Mouse (Mus musculus) left cerebral cortex, adult 8-10 months (tissue): ENCODE measurements around the gene Dusp8. TPM values are rescaled to one million over a fixed set of nuclear protein-coding genes. Genes with fewer than 3 reads are reported as not detected.

Source experiments
- DNase-seq, 2 experiments: peaks; one replicate each; pipeline ENCODE4 v3.0.0; 2022; ENCODE audit warnings: low spot score in 2 of 2
- total RNA-seq, 4 experiments: library from RNA; stranded (reverse); gene quantifications; 2 replicates each; pipeline ENCODE4 v1.2.4; 2022

Dusp8 gene
- total RNA-seq, 4 experiments from 2014 or later, result 127 to 151 (median 133) TPM

DNA sequence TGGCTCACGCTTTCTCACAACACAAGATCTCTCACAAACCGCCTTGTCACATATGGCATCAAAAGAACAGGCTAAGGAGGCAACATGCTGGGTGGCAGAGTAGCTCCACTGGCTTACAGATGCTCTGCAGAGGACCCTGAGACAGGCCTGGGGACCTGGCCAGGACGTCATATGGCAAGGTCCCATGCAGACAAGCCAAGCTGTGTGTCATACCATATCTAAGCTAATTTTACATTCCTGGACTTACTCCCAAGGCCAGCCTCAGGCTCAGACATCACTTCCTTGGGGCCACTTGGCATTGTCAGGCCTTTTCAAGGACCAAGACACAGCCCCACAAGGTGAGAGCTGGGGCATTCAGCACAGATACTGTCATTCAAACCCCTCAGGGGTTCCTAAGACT, 40.2 kb downstream of the Dusp8 start:
- DNase-seq, result no peak

- DNase-seq, result no peak
Measured at GRCm38 (mm10) chr7:142050536-142050935, 45.1 kb downstream of the Dusp8 start.

GRCm38 (mm10) chr7:142045932-142046331, 49.7 kb downstream of the Dusp8 start:
- no peak for DNase-seq

- no peak for DNase-seq
Measured at GRCm38 (mm10) chr7:142045344-142045743, 50.3 kb downstream of the Dusp8 start.

GRCm38 (mm10) chr7:142040756-142041155, 54.9 kb downstream of the Dusp8 start:
- DNase-seq, result no peak

DNA sequence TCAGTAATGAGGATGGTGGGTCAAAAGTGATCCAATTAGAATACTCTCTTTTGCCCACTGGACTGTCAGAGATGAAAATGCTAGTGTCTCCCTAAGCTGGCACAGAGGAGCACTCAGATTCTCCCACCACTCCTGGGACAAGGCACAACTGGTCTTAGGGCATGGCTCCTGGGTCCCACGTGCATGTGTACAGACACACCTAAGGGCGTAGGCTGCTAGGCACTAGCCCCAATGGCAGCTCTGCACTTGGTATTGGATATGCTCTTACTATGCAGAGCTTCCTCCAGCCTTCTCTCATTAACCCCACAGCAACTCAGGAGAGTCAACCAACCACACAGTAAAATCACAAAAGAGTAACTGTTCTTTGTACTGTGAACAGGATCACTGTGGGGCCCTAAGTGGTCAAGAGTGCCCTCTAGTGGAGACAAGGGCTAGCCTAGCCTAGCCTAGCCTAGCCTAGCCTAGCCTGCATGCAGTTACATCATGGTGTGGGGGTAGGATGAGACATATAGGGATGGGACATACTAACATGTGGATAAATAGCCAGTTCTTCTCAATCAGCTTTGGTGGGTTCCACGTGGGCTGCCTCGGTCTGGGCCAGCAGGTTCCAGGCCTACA, 58.0 kb downstream of the Dusp8 start:
- DNase-seq, result no peak

- no peak for DNase-seq
Measured at GRCm38 (mm10) chr7:142035048-142035811, 60.4 kb downstream of the Dusp8 start.

GRCm38 (mm10) chr7:142034198-142034597, 61.4 kb downstream of the Dusp8 start:
- no peak for DNase-seq

DNA sequence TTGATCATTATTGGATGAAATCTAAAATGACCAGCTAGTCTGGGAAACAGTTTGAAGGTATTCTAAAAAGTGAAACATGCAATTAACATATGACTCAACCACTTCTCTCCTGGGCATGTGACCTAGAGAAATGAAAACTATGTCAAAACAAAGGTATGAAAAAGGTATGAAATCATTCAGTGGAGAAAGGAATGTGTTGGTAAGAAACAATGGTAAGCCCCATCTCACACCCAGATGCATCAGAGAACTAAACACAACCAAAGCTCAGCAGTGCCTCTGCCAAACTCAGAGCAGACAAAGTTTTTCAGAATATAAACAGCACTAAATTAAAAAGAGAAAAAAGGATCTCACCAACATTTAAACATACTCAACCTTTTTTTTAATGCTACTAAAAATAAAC, 65.6 kb downstream of the Dusp8 start:
- DNase-seq, result no peak

Other genes with a start within 250 kb of the Dusp8 start
- gene Tollip, start 177.3 kb downstream of the Dusp8 start, total RNA-seq, result 100 to 1,000 TPM; 107 to 115 (median 111) TPM
- gene Brsk2, start 146.1 kb downstream of the Dusp8 start, total RNA-seq, result 100 to 1,000 TPM; 190 to 209 (median 202) TPM
- 10 to 100 TPM; 32.6 to 34.9 (median 33.7) TPM for gene Mob2, start 34.8 kb downstream of the Dusp8 start, total RNA-seq
- gene Gm45618, start 24.9 kb upstream of the Dusp8 start, total RNA-seq, result not detected
- not detected for gene Gm39115, start 40.2 kb upstream of the Dusp8 start, total RNA-seq
- gene Gm45337, start 48.8 kb upstream of the Dusp8 start, total RNA-seq, result not detected
- gene Gm29735, start 61.3 kb upstream of the Dusp8 start, total RNA-seq, result not detected
- not detected for gene Gm4553, start 69.9 kb upstream of the Dusp8 start, total RNA-seq
- gene Krtap5-2, start 80.2 kb upstream of the Dusp8 start, total RNA-seq, result not detected
- gene Gm10153, start 94.5 kb upstream of the Dusp8 start, total RNA-seq, result not detected
- not detected for gene Krtap5-3, start 105.5 kb upstream of the Dusp8 start, total RNA-seq
- gene Gm7579, start 116.0 kb upstream of the Dusp8 start, total RNA-seq, result not detected
- gene Krtap5-5, start 134.1 kb upstream of the Dusp8 start, total RNA-seq, result not detected
- gene Gm40460, start 145.2 kb upstream of the Dusp8 start, total RNA-seq, result not detected
- gene Gm2431, start 162.5 kb upstream of the Dusp8 start, total RNA-seq, result not detected
- not detected for gene Gm4559, start 178.5 kb upstream of the Dusp8 start, total RNA-seq
- not detected for gene Krtap5-1, start 201.3 kb upstream of the Dusp8 start, total RNA-seq
- not detected for gene Krtap5-4, start 207.7 kb upstream of the Dusp8 start, total RNA-seq